Mouse (Mus musculus) stomach, postnatal 0 days (tissue): ENCODE data around the gene Kcnj4. TPM values are rescaled to one million over a fixed set of nuclear protein-coding genes. Genes with fewer than 3 reads are reported as not detected.

ENCODE experiments used
- ATAC-seq: fragments of 200-750 bp; cut with Nextera tagmentation; 2 replicates; pipeline ENCODE4 v1.8.0; 2017; ENCODE audit not compliant: low FRiP score, low TSS enrichment
- DNase-seq: peaks from one replicate; pipeline ENCODE4 v3.0.0-alpha.2; 2016; ENCODE audit warnings: low spot score
- H3K27ac ChIP-seq: fragments of 300-500 bp; sonication (generic); replicated peaks from 2 replicates; pipeline ENCODE4 v1.5.1; 2014; ENCODE audit warnings: mild to moderate bottlenecking, control low read depth
- H3K27me3 ChIP-seq: fragments of 300-500 bp; sonication (generic); 2 replicates; pipeline ENCODE4 v1.6.1; 2014; ENCODE audit warnings: low read length; ENCODE audit not compliant: control insufficient read depth, insufficient read depth
- H3K36me3 ChIP-seq: fragments of 300-500 bp; sonication (generic); 2 replicates; pipeline ENCODE4 v1.6.1; 2014; ENCODE audit warnings: low read length, mixed read lengths; ENCODE audit not compliant: control insufficient read depth, insufficient read depth
- H3K4me1 ChIP-seq: fragments of 300-500 bp; sonication (generic); replicated peaks from 2 replicates; pipeline ENCODE4 v1.6.1; 2014; ENCODE audit warnings: antibody characterized with exemption; ENCODE audit not compliant: control insufficient read depth, insufficient read depth
- H3K4me2 ChIP-seq: fragments of 300-500 bp; sonication (generic); replicated peaks from 2 replicates; pipeline ENCODE4 v1.6.1; 2014; ENCODE audit warnings: low read depth, mild to moderate bottlenecking, control low read depth, moderate library complexity
- H3K4me3 ChIP-seq: fragments of 300-500 bp; sonication (generic); 2 replicates; pipeline ENCODE4 v1.5.1; 2014; ENCODE audit warnings: low read depth, low read length, control low read depth
- H3K9ac ChIP-seq: fragments of 300-500 bp; sonication (generic); 2 replicates; pipeline ENCODE4 v1.6.1; 2014; ENCODE audit warnings: mild to moderate bottlenecking, low read length, control low read depth, mixed read lengths
- H3K9me3 ChIP-seq: fragments of 300-500 bp; sonication (generic); 2 replicates; pipeline ENCODE4 v1.6.1; 2016; ENCODE audit warnings: low read length; ENCODE audit not compliant: control insufficient read depth
- CTCF ChIP-seq: IDR thresholded peaks from 2 replicates; pipeline ENCODE4 v1.5.1; 2016; ENCODE audit warnings: antibody characterized with exemption, low read depth, mild to moderate bottlenecking, moderate library complexity
- EP300 ChIP-seq: optimal IDR thresholded peaks from 2 replicates; pipeline ENCODE3; 2016; ENCODE audit warnings: antibody characterized with exemption
- WGBS: fragments of 180-500 bp; shearing (Covaris S2); extraction: QIAGEN DNeasy Blood & Tissue Kit; methylation state at CpG from one replicate; pipeline ENCODE4 v1.1.7; 2014; 5-methylcytosine and 5-hydroxymethylcytosine counted together
- polyA plus RNA-seq: library from polyadenylated mRNA; unstranded; fragments of >200 nt; fragmentation: Nextera tagmentation; extraction: Ambion mirVana; gene quantifications from 2 replicates; pipeline ENCODE4 v1.2.1, GENCODE M21; 2015

Gene Kcnj4
- polyA plus RNA-seq = not detected in 2 replicates

GRCm38 (mm10) chr15:79504707-79505452 lies at the start of gene Kcnj4:
TSS of gene Kcnj4 (minus strand) at chr15:79505241.
- no peak within 1 kb of the TSS for H3K27ac ChIP-seq
- peaks cover 18% of the 10 kb centered on the region for H3K27me3 ChIP-seq
- WGBS = 2% methylated on average over 47 of the region's 60 CpGs
- no peak for DNase-seq
- TF ChIP-seq EP300 (no peak), CTCF (no peak)
- 0 out of 2 replicates have a peak, but pooled peaks have one; percentile 2 for ATAC-seq
- peak within 1 kb of the TSS; percentile 54 for H3K4me3 ChIP-seq
- peak within 1 kb of the TSS; percentile 100 for H3K4me2 ChIP-seq
- H3K36me3 ChIP-seq = no peaks in the 10 kb centered on the region
- H3K9me3 ChIP-seq = no peaks in the 10 kb centered on the region
- H3K4me1 ChIP-seq = peaks cover 3% of the 10 kb centered on the region; the same call in 1 of the 2 replicates
- H3K9ac ChIP-seq = peak within 1 kb of the TSS; percentile 54

- Histone ChIP-seq H3K4me1 (no peaks in the 10 kb centered on the region), H3K27ac (no peak overlapping the region), H3K4me2 (no peak overlapping the region), H3K9ac (no peak overlapping the region), H3K36me3 (no peaks in the 10 kb centered on the region), H3K4me3 (no peak overlapping the region), H3K27me3 (no peaks in the 10 kb centered on the region), H3K9me3 (no peaks in the 10 kb centered on the region)
- ATAC-seq (no peak), DNase-seq (no peak)
- WGBS = 79% methylated on average over 5 of the region's 5 CpGs
- no peak for TF ChIP-seq CTCF
Measured at GRCm38 (mm10) chr15:79552566-79552965, 47.5 kb upstream of the Kcnj4 start.

- H3K4me3 ChIP-seq = no peak overlapping the region
- TF ChIP-seq CTCF (no peak), EP300 (no peak)
- H3K4me1 ChIP-seq = peaks cover 2% of the 10 kb centered on the region; the same call in 1 of the 2 replicates
- no peak for ATAC-seq
- no peak for DNase-seq
- H3K27me3 ChIP-seq = no peaks in the 10 kb centered on the region
- H3K9me3 ChIP-seq = no peaks in the 10 kb centered on the region
- peaks cover 1% of the 10 kb centered on the region for H3K36me3 ChIP-seq
- H3K4me2 ChIP-seq = no peak overlapping the region
- no peak overlapping the region for H3K27ac ChIP-seq
- H3K9ac ChIP-seq = no peak overlapping the region
- 94% methylated on average over 2 of the region's 2 CpGs for WGBS
Measured at GRCm38 (mm10) chr15:79548226-79548625, 43.2 kb upstream of the Kcnj4 start.

GRCm38 (mm10) chr15:79547289-79547820 lies 42.3 kb upstream of the Kcnj4 start:
- no peak overlapping the region for H3K9ac ChIP-seq
- H3K27ac ChIP-seq = peak overlapping the region; percentile 99
- WGBS = 82% methylated on average over 17 of the region's 17 CpGs
- ATAC-seq = no peak
- H3K4me1 ChIP-seq = peaks cover 2% of the 10 kb centered on the region; the same call in 1 of the 2 replicates
- H3K9me3 ChIP-seq = no peaks in the 10 kb centered on the region
- peaks cover 4% of the 10 kb centered on the region for H3K36me3 ChIP-seq
- peak overlapping the region; percentile 96; the same call in 1 of the 2 replicates for H3K4me3 ChIP-seq
- TF ChIP-seq CTCF (no peak), EP300 (no peak)
- DNase-seq = no peak
- H3K4me2 ChIP-seq = peak overlapping the region; percentile 57
- no peaks in the 10 kb centered on the region for H3K27me3 ChIP-seq

GRCm38 (mm10) chr15:79546410-79547288 lies 41.6 kb upstream of the Kcnj4 start, which contains the start of gene Ddx17:
TSS of gene Ddx17 (minus strand) at chr15:79546741.
- Histone ChIP-seq H3K4me2 (peak within 1 kb of the TSS; percentile 62), H3K27ac (peak within 1 kb of the TSS; percentile 99), H3K4me1 (peaks cover 2% of the 10 kb centered on the region; the same call in 1 of the 2 replicates), H3K4me3 (peak within 1 kb of the TSS; percentile 96), H3K36me3 (peaks cover 4% of the 10 kb centered on the region), H3K9me3 (no peaks in the 10 kb centered on the region), H3K27me3 (no peaks in the 10 kb centered on the region), H3K9ac (peak within 1 kb of the TSS; percentile 98)
- peak; percentile 98 for ATAC-seq
- TF ChIP-seq CTCF = no peak
- peak; percentile 95 for TF ChIP-seq EP300
- peak; percentile 98 for DNase-seq
- WGBS = 2% methylated on average over 83 of the region's 84 CpGs
